Mouse (Mus musculus) layer of hippocampus, postnatal 14 days (tissue): ENCODE results near the gene Tbx3. TPM values are rescaled to one million over a fixed set of nuclear protein-coding genes. Genes with fewer than 3 reads are reported as not detected.

Experiments
- DNase-seq, 2 experiments: peaks; one replicate each; pipeline ENCODE4 v3.0.0; 2021 to 2022; ENCODE audit warnings: low spot score in 2 of 2, mixed read lengths in 1 of 2
- total RNA-seq, 2 experiments: library from RNA; stranded (reverse); gene quantifications; 2 replicates each; pipeline ENCODE4 v1.2.3; 2021

Tbx3 gene
- total RNA-seq, 2 experiments from 2014 or later: 3.1 to 3.9 TPM

DNA sequence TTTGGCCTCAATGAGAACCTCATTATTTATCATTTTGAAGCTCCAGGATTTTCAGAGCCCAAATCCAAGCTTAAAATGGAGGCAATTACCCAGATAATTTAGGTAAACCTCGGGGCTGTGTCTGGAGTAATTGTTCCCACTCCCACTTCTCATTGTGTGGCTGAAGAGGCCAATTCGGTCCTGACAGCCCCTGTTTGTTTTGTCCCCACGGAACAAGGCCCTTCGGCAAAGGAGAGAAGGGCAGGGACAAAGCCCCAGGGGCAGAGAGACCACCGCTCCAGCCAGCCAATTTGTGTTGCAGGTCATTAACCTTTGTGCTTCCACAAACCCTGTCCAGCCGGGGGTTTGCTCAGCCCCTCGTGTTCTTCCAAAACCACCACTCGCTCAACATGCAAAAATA is 24.4 kb downstream of the Tbx3 start:
- no peak for DNase-seq

GRCm38 (mm10) chr5:119703031-119703430 is 32.6 kb downstream of the Tbx3 start:
- DNase-seq: no peak

DNA sequence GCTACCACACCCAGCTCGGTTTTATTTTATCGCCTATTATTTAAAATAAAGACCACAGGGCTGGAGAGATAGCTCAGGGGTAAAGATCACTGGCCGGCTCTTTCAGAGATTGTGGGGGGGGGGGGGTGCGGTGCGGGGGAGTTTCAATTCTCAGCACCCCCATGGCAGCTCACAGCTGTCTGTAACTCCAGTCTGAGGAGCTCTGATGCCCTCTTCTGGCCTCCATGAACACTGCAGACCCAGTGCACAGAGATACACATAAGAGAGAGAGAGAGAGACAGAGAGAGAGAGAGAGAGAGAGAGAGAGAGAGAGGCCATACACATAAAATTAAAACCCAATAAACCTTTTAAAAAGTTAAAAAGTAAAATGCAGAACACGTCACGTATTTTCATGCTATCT is 34.4 kb downstream of the Tbx3 start:
- DNase-seq: no peak

DNA sequence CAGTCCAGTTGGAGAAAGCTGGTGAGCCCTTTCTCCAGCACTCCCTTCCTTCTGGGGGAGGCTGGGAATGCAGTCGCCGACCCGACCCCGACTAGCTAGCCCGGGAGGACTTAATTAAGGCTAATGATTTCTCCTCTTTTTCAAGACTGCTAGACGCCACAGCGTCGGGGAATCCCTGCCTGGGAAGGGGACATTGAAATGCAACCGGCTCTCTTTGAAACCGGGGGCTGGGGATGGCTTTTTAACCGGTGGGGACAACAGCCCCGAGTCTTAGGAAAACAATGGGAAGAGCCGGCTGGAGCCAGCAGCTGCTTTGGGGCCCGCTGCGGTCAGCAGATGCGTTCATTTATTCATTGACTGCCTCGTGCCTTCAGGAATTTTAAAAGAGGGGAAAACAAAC is 36.0 kb downstream of the Tbx3 start:
- DNase-seq: no peak

- DNase-seq: no peak
These were observed 38.5 kb downstream of the Tbx3 start for GRCm38 (mm10) chr5:119708850-119709585.

DNA sequence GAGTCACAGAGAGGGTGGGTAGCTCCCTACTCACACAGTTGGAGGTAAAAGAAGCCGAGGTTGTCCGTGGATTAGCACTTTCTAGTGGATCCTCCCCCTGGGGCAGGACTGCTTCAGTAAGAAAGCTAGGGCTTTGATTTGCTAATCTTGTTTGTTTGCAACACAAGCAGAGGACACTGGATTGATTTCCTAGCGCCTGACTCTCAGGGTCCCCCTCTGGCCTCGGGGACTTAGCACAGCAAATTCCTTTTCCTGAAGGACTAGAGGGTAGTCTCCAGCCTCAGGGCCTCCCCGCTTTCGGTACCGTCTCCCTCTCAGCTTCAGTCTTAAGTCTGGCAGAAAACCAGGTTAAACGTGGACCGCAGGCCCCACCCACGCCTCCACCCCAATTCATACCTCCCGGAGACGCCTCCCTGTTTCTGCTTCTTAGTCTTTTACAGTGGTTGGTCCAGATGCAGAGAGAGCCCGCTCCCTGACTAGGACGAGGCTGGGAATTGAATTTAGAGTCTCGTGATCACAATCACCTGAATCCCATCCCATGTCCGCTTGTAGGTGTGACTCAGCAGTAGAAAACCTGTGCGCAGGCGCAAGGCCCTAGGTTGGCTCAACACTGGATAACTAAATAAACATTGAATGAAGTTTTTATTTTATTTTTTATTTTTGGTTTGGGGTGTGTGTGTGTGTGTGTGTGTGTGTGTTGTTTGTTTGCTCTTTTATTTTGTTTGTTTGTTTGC is 39.5 kb downstream of the Tbx3 start:
- no peak for DNase-seq

DNA sequence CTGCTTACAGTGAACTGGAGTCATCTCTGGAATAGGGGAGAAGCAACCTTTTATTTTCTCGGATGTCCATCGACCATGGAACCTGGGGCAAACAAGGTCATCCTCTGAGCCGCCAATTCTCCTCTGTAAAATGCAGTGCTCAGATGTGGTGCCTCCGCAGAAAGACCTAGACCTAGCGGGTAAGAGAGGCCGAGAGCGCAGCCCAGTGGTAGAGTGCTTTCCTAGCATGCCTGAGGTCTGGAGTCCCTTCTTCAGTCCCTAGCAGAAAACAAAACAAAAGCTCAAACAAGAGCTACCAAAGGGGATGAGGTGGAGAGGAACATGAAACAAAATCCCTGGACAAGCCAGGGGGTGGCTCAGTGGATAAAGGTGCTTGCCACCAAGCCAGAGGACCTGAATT is 40.3 kb downstream of the Tbx3 start:
- DNase-seq: no peak

DNA sequence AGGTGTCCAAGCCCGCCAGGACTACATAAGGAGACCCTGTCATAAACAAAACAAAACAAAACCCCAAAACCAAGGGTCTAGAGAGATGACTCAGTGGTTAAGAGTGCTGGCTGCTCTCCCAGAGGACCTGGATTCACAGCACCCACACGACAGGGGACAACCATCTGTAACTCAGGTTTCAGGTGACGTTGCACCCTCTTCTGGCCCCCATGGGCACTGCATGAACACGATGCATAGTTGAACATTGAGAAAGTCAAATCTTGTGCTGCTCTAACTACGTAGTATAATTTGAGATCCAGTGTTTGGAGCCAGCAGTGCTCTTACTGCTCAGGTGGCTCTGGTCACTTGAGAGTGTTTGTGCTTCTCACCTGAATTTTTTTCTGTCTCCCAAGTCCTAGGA is 41.2 kb downstream of the Tbx3 start:
- no peak for DNase-seq

DNA sequence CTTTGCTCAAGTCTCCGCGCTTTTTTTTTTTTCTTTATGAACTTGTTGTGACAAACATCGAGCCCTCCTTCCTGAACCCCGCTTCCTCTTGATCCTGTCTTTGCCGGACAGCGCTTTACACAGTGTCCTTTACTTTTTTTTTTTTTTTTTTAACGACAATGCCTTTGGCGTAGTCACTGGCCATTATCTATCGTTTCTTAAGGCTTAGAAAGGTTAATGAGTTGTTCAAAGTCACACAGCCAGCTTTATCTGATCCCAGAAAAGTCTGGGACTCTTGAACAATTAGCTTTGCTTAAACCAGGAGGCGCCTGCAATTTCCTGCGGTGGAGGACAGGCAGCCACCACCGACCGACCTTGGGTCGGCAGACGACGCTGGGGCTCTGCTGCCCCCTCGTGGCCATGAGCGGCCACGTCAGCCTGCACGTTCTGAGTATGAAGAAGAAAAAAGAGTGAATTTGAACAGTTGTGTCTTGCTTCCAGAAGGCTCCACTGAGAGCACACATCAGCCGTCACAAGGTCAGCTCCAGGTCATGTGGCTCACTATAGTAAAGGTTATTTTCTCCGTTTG is 42.3 kb downstream of the Tbx3 start:
- DNase-seq: peak; percentile 52 to 64

GRCm38 (mm10) chr5:119720471-119721265 is 50.2 kb downstream of the Tbx3 start:
- DNase-seq: no peak

GRCm38 (mm10) chr5:119732978-119733377 is 62.5 kb downstream of the Tbx3 start:
- DNase-seq: no peak

Other genes starting within 250 kb of the Tbx3 start
- gene Tbx5, start 162.0 kb downstream of the Tbx3 start, total RNA-seq: not detected